Mouse (Mus musculus) limb, embryonic 14.5 days (tissue): ENCODE data around the gene 4930512M02Rik. TPM values are rescaled to one million over a fixed set of nuclear protein-coding genes. Genes with fewer than 3 reads are reported as not detected.

ENCODE experiments used
- ATAC-seq: fragments of 200-750 bp; cut with Nextera tagmentation; 2 replicates; pipeline ENCODE4 v1.8.0; 2017; ENCODE audit warnings: low read depth, moderate number of reproducible peaks, moderate TSS enrichment; ENCODE audit not compliant: low FRiP score
- DNase-seq: peaks from one replicate; pipeline ENCODE4 v3.0.0-alpha.2; 2015; ENCODE audit warnings: low spot score
- H3K27ac ChIP-seq: fragments of 300-500 bp; sonication (generic); replicated peaks from 2 replicates; pipeline ENCODE4 v1.5.1; 2014; ENCODE audit warnings: low read depth, mild to moderate bottlenecking, low read length, moderate library complexity, mixed read lengths
- H3K27me3 ChIP-seq: fragments of 300-500 bp; sonication (generic); 2 replicates; pipeline ENCODE4 v1.6.1; 2014; ENCODE audit warnings: low read length, mixed read lengths; ENCODE audit not compliant: control insufficient read depth, insufficient read depth
- H3K36me3 ChIP-seq: fragments of 300-500 bp; sonication (generic); 2 replicates; pipeline ENCODE4 v1.6.1; 2014; ENCODE audit warnings: mild to moderate bottlenecking, low read length, moderate library complexity, mixed read lengths; ENCODE audit not compliant: control insufficient read depth, insufficient read depth
- H3K4me1 ChIP-seq: fragments of 300-500 bp; sonication (generic); 2 replicates; pipeline ENCODE4 v1.6.1; 2014; ENCODE audit warnings: antibody characterized with exemption, low read length, mixed read lengths; ENCODE audit not compliant: control insufficient read depth, insufficient read depth
- H3K4me2 ChIP-seq: fragments of 300-500 bp; sonication (generic); replicated peaks from 2 replicates; pipeline ENCODE4 v1.6.1; 2014; ENCODE audit warnings: low read depth, mild to moderate bottlenecking, low read length, moderate library complexity; ENCODE audit not compliant: severe bottlenecking
- H3K4me3 ChIP-seq: fragments of 300-500 bp; sonication (generic); replicated peaks from 2 replicates; pipeline ENCODE4 v1.5.1; 2014; ENCODE audit warnings: low read length
- H3K9ac ChIP-seq: fragments of 300-500 bp; sonication (generic); 2 replicates; pipeline ENCODE4 v1.6.1; 2014; ENCODE audit warnings: mild to moderate bottlenecking, low read depth, low read length, moderate library complexity; ENCODE audit not compliant: severe bottlenecking
- H3K9me3 ChIP-seq: fragments of 300-500 bp; sonication (generic); 2 replicates; pipeline ENCODE4 v1.6.1; 2016; ENCODE audit warnings: low read length; ENCODE audit not compliant: control insufficient read depth
- POLR2A ChIP-seq: fragments of 200-500 bp; IDR thresholded peaks from 2 replicates; pipeline ENCODE4 v1.8.0; 2012; ENCODE audit warnings: inconsistent platforms, mild to moderate bottlenecking, moderate library complexity, borderline replicate concordance; ENCODE audit not compliant: insufficient read depth, insufficient read length; ENCODE audit errors: extremely low read depth
- WGBS: fragments of 180-500 bp; shearing (Covaris S2); extraction: QIAGEN DNeasy Blood & Tissue Kit; methylation state at CpG from one replicate; pipeline ENCODE4 v1.1.7; 2014; 5-methylcytosine and 5-hydroxymethylcytosine counted together
- polyA plus RNA-seq, 2 experiments: library from polyadenylated mRNA; depleted of rRNA in 1 of 2; stranded (reverse) in 1 of 2; unstranded in 1 of 2; fragments of >200 nt; fragmentation: Nextera tagmentation in 1 of 2; extraction: Ambion mirVana in 1 of 2; gene quantifications; 2 replicates each; pipeline versions ENCODE4 v1.2.1 to v1.2.3; 2012 to 2014

The 4930512M02Rik gene
- polyA plus RNA-seq, 2 experiments = not detected

GRCm38 (mm10) chr11:11565146-11565820 lies 62.4 kb downstream of the 4930512M02Rik start:
- Histone ChIP-seq H3K9me3 (no peaks in the 10 kb centered on the region), H3K27me3 (no peaks in the 10 kb centered on the region), H3K4me2 (no peak overlapping the region), H3K27ac (no peak overlapping the region), H3K4me1 (no peaks in the 10 kb centered on the region), H3K4me3 (no peak overlapping the region), H3K9ac (no peak overlapping the region), H3K36me3 (no peaks in the 10 kb centered on the region)
- ATAC-seq (no peak), DNase-seq (no peak)
- 73% methylated on average over 6 of the region's 6 CpGs for WGBS
- no peak for TF ChIP-seq POLR2A

GRCm38 (mm10) chr11:11564266-11565044 lies 63.2 kb downstream of the 4930512M02Rik start:
- TF ChIP-seq POLR2A = no peak
- DNase-seq (no peak), ATAC-seq (no peak)
- Histone ChIP-seq H3K4me2 (no peak overlapping the region), H3K4me1 (no peaks in the 10 kb centered on the region), H3K4me3 (no peak overlapping the region), H3K9me3 (no peaks in the 10 kb centered on the region), H3K36me3 (no peaks in the 10 kb centered on the region), H3K9ac (no peak overlapping the region), H3K27me3 (no peaks in the 10 kb centered on the region), H3K27ac (no peak overlapping the region)
- 82% methylated on average over 7 of the region's 7 CpGs for WGBS

- H3K4me3 ChIP-seq = no peak overlapping the region
- WGBS = 88% methylated on average over 6 of the region's 6 CpGs
- H3K4me2 ChIP-seq = no peak overlapping the region
- H3K9ac ChIP-seq = no peak overlapping the region
- no peaks in the 10 kb centered on the region for H3K27me3 ChIP-seq
- H3K9me3 ChIP-seq = no peaks in the 10 kb centered on the region
- no peak for ATAC-seq
- DNase-seq = no peak
- no peaks in the 10 kb centered on the region for H3K4me1 ChIP-seq
- no peaks in the 10 kb centered on the region for H3K36me3 ChIP-seq
- H3K27ac ChIP-seq = no peak overlapping the region
- TF ChIP-seq POLR2A = no peak
These were observed 66.5 kb downstream of the 4930512M02Rik start for GRCm38 (mm10) chr11:11561118-11561517.

GRCm38 (mm10) chr11:11559099-11559686 lies 68.4 kb downstream of the 4930512M02Rik start:
- DNase-seq (no peak), ATAC-seq (no peak)
- Histone ChIP-seq H3K9me3 (no peaks in the 10 kb centered on the region), H3K27me3 (no peaks in the 10 kb centered on the region), H3K27ac (no peak overlapping the region), H3K4me1 (no peaks in the 10 kb centered on the region), H3K4me2 (no peak overlapping the region), H3K36me3 (no peaks in the 10 kb centered on the region), H3K4me3 (no peak overlapping the region), H3K9ac (no peak overlapping the region)
- no peak for TF ChIP-seq POLR2A
- WGBS = 80% methylated on average over 7 of the region's 7 CpGs

GRCm38 (mm10) chr11:11558662-11559061 lies 69.0 kb downstream of the 4930512M02Rik start:
- DNase-seq = no peak
- Histone ChIP-seq H3K36me3 (no peaks in the 10 kb centered on the region), H3K9ac (no peak overlapping the region), H3K4me3 (no peak overlapping the region), H3K27me3 (no peaks in the 10 kb centered on the region), H3K27ac (no peak overlapping the region), H3K9me3 (no peaks in the 10 kb centered on the region), H3K4me1 (no peaks in the 10 kb centered on the region), H3K4me2 (no peak overlapping the region)
- 78% methylated on average over 3 of the region's 3 CpGs for WGBS
- no peak for ATAC-seq
- TF ChIP-seq POLR2A = no peak
